Mouse (Mus musculus) testis, postnatal 10 days (tissue): Measurements from ENCODE around the gene Fam43b.
"Not testable (repeated sequence)": the region's sequence is repeated elsewhere in the genome, so short reads cannot be mapped to it uniquely, and the experiment has no call there.

Experiments
- DNase-seq: peaks from one replicate; pipeline ENCODE4 v3.0.0; 2021; ENCODE audit warnings: low spot score

The Fam43b gene

GRCm38 (mm10) chr4:138395971-138396645, at the start of gene Fam43b:
TSS of gene Fam43b (minus strand) at chr4:138396528.
- peak; percentile 64 for DNase-seq

- DNase-seq = no peak
Observed at GRCm38 (mm10) chr4:138444941-138445340, 48.6 kb upstream of the Fam43b start.

- DNase-seq = no peak
Observed at GRCm38 (mm10) chr4:138440062-138440461, 43.7 kb upstream of the Fam43b start.

DNA sequence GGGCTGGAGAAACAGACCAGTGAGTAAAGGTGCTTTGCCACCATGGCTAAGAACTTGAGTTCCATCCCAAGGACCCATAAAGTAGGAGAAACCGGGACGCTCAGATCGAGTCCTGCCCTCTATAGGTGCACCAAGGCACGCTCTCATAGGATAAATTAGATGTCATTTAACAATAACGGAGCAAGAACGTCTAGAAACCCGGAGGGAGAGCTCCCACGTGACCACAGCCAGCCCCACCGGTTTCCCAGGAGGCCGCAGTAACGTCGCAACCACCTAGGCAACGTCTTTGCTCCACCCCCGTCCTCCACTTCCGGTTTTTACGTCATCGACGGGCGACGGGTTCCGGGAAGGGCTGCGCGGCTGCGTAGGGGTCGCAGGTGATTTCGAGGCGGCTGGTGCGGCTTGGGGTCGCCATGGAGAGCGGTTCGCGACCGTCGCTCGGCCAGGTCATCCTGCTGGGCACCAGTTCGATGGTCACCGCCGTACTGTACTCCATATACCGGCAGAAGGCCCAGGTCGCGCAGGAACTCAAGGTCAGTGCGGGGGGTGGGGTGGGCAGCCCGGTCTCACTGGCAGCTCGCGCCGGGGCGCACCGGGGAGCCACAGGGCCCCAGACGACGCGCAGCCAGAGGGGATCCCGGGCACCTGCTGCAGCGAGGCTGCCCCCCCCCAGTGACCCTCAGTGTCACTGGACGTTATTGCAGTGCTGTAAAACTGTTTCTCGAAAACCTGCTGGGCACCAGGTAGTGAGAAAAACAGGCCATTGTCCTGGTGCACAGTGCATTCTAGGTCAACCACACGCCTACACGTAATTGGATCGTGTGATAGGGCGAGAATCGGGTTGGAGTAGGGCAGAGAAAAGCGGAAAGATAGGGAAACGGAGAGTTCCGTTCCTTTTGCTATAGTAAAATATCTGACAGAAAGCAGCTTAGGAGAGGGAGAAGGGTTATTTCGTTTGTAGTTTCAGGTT, 38.3 kb upstream of the Fam43b start, which contains the start of gene Mul1:
Mul1 (plus strand) TSS at position 325 of the 970 bp plus-strand sequence.
- peak; percentile 98 for DNase-seq

DNA sequence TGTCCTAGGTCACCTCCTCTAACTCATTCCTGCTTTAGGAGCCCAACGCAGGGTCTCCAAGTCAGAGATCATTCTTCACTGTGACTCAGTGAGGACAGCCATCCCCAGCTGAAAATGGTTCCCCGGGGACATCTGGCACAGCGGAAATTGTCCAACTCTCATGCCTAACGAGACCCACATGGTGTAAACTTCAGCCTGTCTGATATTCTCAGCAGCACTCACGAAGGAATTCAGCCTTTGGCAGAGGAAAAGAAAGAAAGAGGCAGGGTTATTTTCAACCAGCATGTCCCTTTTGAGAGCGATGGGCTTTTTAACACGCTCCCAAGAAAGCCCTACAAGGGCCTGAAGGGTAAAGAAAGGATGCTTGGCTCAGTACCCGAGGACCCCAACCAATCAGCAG, 35.0 kb upstream of the Fam43b start:
- DNase-seq = no peak

GRCm38 (mm10) chr4:138429778-138430177, 33.5 kb upstream of the Fam43b start:
- peak; percentile 73 for DNase-seq

- DNase-seq = peak; percentile 92
Observed at GRCm38 (mm10) chr4:138426778-138427705, 30.7 kb upstream of the Fam43b start.

DNA sequence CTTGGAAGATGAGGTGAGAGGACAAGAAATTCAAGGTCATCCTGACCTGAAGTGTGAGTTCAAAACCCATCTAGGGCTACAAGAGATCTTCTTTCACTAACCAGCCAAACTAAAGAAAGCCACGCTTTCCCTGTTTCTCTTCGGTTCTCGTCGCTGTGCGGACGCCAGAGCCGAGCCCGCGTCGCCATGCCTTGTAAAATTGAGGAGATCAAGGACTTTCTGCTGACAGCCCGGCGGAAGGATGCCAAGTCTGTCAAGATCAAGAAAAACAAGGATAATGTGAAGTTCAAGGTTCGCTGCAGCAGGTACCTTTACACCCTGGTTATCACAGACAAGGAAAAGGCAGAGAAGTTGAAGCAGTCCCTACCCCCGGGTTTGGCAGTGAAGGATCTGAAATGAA, 29.3 kb upstream of the Fam43b start:
- not testable (repeated sequence) for DNase-seq

DNA sequence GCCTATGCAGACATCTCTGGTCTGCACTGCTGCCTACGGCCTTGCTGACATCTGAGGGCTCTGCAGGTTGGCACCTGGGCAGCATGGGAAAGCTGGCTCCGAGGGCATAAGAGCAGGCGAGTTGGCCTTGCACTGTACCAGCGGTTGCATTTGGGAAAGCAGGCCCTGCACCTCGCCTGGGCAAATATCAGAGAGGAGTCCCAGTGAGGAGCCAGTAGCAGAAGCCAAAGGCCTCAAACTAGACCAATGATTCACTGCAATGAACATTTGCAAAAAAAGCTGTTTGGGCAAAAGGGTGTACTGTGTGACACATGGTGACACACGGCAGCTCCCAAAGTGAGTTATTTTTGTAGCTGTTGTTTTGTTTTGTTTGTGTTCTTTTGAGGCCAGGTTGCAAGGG, 28.7 kb upstream of the Fam43b start:
- no peak for DNase-seq

DNA sequence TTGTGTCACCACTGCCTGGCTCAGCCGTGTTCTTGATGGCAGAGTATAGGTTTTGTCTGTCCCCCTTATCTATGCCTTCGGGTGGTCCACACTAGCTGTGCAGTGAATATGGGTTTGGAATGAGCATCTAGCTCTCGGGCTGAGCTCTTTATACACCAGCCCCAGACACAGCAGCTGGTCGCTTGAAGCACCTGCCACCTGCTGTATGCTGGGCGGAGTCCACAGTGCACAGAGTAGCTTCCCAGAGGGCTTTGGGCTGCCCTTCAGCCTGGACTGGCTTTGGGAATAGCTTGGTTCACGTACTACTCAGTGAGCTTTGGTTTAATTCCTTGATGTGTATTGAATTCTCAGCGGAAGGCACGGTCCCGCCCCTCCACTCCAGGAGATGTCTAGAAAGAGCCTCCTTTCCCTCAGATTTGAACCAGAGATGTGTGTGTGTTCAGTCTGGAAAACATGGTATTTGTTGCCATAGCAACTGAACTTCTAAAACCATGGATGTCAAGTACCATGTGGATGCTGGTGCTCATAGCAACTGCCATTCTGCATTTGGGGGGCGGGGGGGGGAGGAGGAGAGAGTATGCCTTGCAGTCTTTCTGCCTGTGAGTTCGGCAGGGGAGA, 22.1 kb upstream of the Fam43b start:
- DNase-seq = no peak

GRCm38 (mm10) chr4:138417882-138418281, 21.6 kb upstream of the Fam43b start:
- no peak for DNase-seq

DNA sequence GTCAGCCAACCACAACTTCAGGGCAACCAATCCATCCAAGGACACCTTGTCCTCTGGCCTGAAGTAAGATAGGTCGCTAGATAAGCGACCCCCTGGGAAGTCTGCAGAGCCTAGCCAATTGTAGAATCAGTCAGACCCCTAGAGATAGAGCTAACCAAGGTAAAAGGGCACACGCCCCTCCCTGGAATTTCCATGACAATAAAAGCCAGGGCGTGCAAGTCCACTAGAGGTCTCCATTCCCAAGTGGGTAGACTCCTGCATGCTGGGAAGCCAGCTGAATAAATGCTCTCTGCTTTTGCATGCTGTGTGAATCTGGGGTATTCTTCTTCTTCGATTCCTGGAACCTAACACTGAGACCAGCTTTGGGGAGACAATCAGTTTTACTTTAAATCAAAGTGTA, 20.1 kb upstream of the Fam43b start:
- no peak for DNase-seq

DNA sequence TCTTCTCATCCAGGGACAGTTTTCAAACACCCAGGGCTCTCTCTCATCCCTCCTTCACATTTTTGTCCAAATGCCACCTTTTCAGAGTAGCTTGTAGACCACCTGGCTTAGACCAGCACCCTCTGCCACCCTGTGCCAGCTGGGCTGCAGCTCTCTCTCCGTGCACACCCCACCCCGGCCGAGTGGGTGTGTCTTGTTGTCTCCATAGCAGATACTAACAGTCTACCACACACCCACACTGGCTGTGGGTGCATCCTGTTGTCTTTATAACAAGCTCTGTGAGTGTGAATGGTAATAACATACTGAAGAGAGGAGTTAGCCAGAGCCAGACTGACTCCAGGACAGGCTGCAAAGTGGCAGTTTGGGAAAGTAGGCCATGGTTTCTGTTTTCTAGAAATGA, 19.7 kb upstream of the Fam43b start:
- DNase-seq = no peak

- DNase-seq = no peak
Observed at GRCm38 (mm10) chr4:138414725-138415124, 18.4 kb upstream of the Fam43b start.

DNA sequence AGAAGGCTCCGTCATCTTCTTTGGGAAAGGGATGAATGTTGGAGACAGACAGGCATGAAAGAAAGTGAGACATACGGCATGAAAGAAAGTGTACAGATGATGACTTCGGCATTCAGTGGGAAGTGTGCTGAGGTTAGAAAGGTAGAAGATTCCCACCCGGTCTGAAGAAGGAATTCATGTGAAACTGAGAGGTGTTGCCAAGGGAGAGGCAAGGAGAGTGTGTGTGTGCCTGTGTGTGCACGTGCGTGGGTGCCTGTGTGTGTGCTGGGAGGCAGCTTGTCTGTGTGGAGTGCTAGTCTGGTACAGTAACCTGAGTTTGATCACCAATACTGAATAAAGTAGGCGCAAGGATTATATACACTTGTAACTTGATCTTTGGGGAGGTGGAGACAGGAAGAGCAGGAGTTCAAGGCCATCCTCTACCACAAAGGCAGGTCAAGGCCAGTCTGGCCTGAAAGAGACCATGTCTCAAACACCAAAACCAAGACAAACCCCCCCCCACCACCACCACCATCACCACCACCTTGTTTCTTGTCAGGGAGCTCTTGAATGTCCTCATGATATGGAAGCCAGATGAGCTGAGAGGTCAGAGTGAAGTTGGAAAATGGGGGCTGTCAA, 15.3 kb upstream of the Fam43b start:
- no peak for DNase-seq

GRCm38 (mm10) chr4:138411011-138411410, 14.7 kb upstream of the Fam43b start:
- DNase-seq = no peak

GRCm38 (mm10) chr4:138407479-138408194, 11.3 kb upstream of the Fam43b start:
- no peak for DNase-seq

- no peak for DNase-seq
Observed at GRCm38 (mm10) chr4:138404806-138405205, 8.5 kb upstream of the Fam43b start.

DNA sequence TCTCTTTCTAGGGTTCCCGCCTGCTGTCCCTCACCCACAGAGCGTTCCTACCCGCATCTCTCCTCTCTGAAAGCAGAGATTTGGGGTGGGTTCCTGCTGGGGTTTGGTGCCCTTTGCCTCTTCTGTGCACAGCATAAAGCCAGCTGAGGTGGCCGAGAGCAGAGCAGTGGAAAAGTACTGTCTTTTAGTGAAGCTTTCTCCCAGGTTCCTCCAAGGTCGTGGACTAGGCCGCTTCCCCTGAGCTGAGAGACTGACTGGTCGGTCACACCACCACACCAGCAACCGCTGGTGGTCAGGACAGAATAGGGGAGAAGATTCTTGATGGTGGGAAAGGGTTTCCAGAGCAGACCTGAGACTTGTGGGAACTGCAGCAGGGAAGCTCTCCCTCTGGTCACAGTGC, 383 bp upstream of the Fam43b start:
- DNase-seq = no peak
